Mouse (Mus musculus) MEL (cell line): ENCODE measurements around the gene Man2a1. TPM values are rescaled to one million over a fixed set of nuclear protein-coding genes. Genes with fewer than 3 reads are reported as not detected.

Experiments used
- DNase-seq: peaks from one replicate; pipeline ENCODE4 v3.0.0; 2011; ENCODE audit warnings: low read depth, low spot score
- H3K27ac ChIP-seq: 2 replicates; pipeline ENCODE4 v1.5.1; 2012; ENCODE audit warnings: low read depth, mild to moderate bottlenecking, control low read depth, low read length, moderate library complexity; ENCODE audit not compliant: control insufficient read depth
- H3K27me3 ChIP-seq, 2 experiments: fragments of 150-350 bp in 1 of 2; sonication (generic) in 1 of 2; 2 replicates each; pipeline ENCODE4 v1.6.1; 2012; ENCODE audit warnings: low read length in 2 of 2, mild to moderate bottlenecking in 2 of 2, improper control_type of control experiment in 1 of 2, moderate library complexity in 1 of 2; ENCODE audit not compliant: insufficient read depth in 2 of 2, control insufficient read depth in 1 of 2
- H3K36me3 ChIP-seq, 2 experiments: 2 replicates each; pipeline ENCODE4 v1.6.1; 2012 to 2014; ENCODE audit warnings: low read length in 2 of 2, improper control_type of control experiment in 1 of 2, inconsistent platforms in 1 of 2, mild to moderate bottlenecking in 1 of 2; ENCODE audit not compliant: insufficient read depth in 2 of 2, control insufficient read depth in 1 of 2
- H3K4me1 ChIP-seq, 2 experiments: fragments of 150-350 bp in 1 of 2; sonication (generic) in 1 of 2; 2 replicates each; pipeline ENCODE4 v1.6.1; 2012; ENCODE audit warnings: low read length in 2 of 2, improper control_type of control experiment in 1 of 2, mild to moderate bottlenecking in 1 of 2; ENCODE audit not compliant: insufficient read depth in 2 of 2, control insufficient read depth in 1 of 2
- H3K4me3 ChIP-seq, 2 experiments: fragments of 150-350 bp in 1 of 2; sonication (generic) in 1 of 2; 2 replicates each; pipeline ENCODE4 v1.5.1; 2012; ENCODE audit warnings: low read depth in 2 of 2, low read length in 2 of 2, mild to moderate bottlenecking in 2 of 2, moderate library complexity in 2 of 2, control low read depth in 1 of 2, improper control_type of control experiment in 1 of 2; ENCODE audit not compliant: control insufficient read depth in 1 of 2, insufficient read depth in 1 of 2
- H3K79me2 ChIP-seq: 2 replicates; pipeline ENCODE4 v1.6.1; 2012; ENCODE audit warnings: mild to moderate bottlenecking, low read length, moderate library complexity; ENCODE audit not compliant: control insufficient read depth, poor library complexity, insufficient read depth
- H3K9ac ChIP-seq: 2 replicates; pipeline ENCODE4 v1.6.1; 2012; ENCODE audit warnings: low read depth, mild to moderate bottlenecking, control low read depth, low read length, moderate library complexity; ENCODE audit not compliant: control insufficient read depth, poor library complexity, severe bottlenecking
- H3K9me3 ChIP-seq: fragments of 150-350 bp; sonication (generic); replicated peaks from 2 replicates; pipeline ENCODE4 v1.6.1; 2012; ENCODE audit warnings: mild to moderate bottlenecking, low read length, improper control_type of control experiment, moderate library complexity; ENCODE audit not compliant: insufficient read depth
- BHLHE40 ChIP-seq: IDR thresholded peaks from 2 replicates; pipeline ENCODE4 v1.6.1; 2012; ENCODE audit warnings: low read depth, mild to moderate bottlenecking, inconsistent platforms, low read length, improper control_type of control experiment, borderline replicate concordance
- CHD2 ChIP-seq: IDR thresholded peaks from 2 replicates; pipeline ENCODE4 v1.6.1; 2011; ENCODE audit warnings: low read length, improper control_type of control experiment
- E2F4 ChIP-seq: IDR thresholded peaks from 2 replicates; pipeline ENCODE4 v1.6.1; 2011; ENCODE audit warnings: low read depth, low read length, improper control_type of control experiment, borderline replicate concordance
- ELF1 ChIP-seq: IDR thresholded peaks from 2 replicates; pipeline ENCODE4 v1.6.1; 2014; ENCODE audit warnings: low read depth, mild to moderate bottlenecking, inconsistent platforms, low read length, improper control_type of control experiment, moderate library complexity
- EP300 ChIP-seq, 2 experiments: IDR thresholded peaks; 2 replicates each; pipeline ENCODE4 v1.6.1; 2011; ENCODE audit warnings: improper control_type of control experiment in 2 of 2, low read length in 2 of 2, low read depth in 1 of 2, mild to moderate bottlenecking in 1 of 2
- ETS1 ChIP-seq: IDR thresholded peaks from 2 replicates; pipeline ENCODE4 v1.6.1; 2012; ENCODE audit warnings: low read depth, mild to moderate bottlenecking, inconsistent platforms, low read length, improper control_type of control experiment, moderate library complexity
- GATA1 ChIP-seq: IDR thresholded peaks from 2 replicates; pipeline ENCODE4 v1.6.1; 2011; ENCODE audit warnings: low read depth, low read length, improper control_type of control experiment
- HCFC1 ChIP-seq: IDR thresholded peaks from 2 replicates; pipeline ENCODE4 v1.6.1; 2012; ENCODE audit warnings: low read depth, mild to moderate bottlenecking, inconsistent platforms, low read length, improper control_type of control experiment, moderate library complexity
- JUND ChIP-seq: IDR thresholded peaks from 2 replicates; pipeline ENCODE4 v1.6.1; 2011; ENCODE audit warnings: low read depth, mild to moderate bottlenecking, improper control_type of control experiment, low read length
- MEF2A ChIP-seq: IDR thresholded peaks from 2 replicates; pipeline ENCODE4 v1.6.1; 2014; ENCODE audit warnings: low read depth, mild to moderate bottlenecking, inconsistent platforms, low read length, improper control_type of control experiment; ENCODE audit not compliant: poor library complexity, insufficient replicate concordance, severe bottlenecking; ENCODE audit errors: extremely low read depth
- MXI1 ChIP-seq: IDR thresholded peaks from 2 replicates; pipeline ENCODE4 v1.6.1; 2011; ENCODE audit warnings: mild to moderate bottlenecking, low read depth, low read length, improper control_type of control experiment
- MYB ChIP-seq: IDR thresholded peaks from 2 replicates; pipeline ENCODE4 v1.6.1; 2011; ENCODE audit warnings: mild to moderate bottlenecking, low read depth, low read length, improper control_type of control experiment
- NRF1 ChIP-seq: IDR thresholded peaks from 2 replicates; pipeline ENCODE4 v1.6.1; 2014; ENCODE audit warnings: low read depth, mild to moderate bottlenecking, inconsistent platforms, low read length, improper control_type of control experiment, moderate library complexity; ENCODE audit not compliant: poor library complexity, insufficient read depth, severe bottlenecking
- POLR2A ChIP-seq, 2 experiments: IDR thresholded peaks; 2 replicates each; pipeline ENCODE4 v1.6.1; 2011 to 2012; ENCODE audit warnings: low read length in 2 of 2, mild to moderate bottlenecking in 2 of 2, control low read depth in 1 of 2, improper control_type of control experiment in 1 of 2, low read depth in 1 of 2, moderate library complexity in 1 of 2; ENCODE audit not compliant: control insufficient read depth in 1 of 2, insufficient read depth in 1 of 2, poor library complexity in 1 of 2
- POLR2AphosphoS5 ChIP-seq: IDR thresholded peaks from 2 replicates; pipeline ENCODE4 v1.6.1; 2012; ENCODE audit warnings: low read depth, borderline replicate concordance, mild to moderate bottlenecking, inconsistent platforms, low read length, moderate library complexity, mixed read lengths
- RAD21 ChIP-seq: IDR thresholded peaks from 2 replicates; pipeline ENCODE4 v1.6.1; 2011; ENCODE audit warnings: mild to moderate bottlenecking, low read depth, low read length, improper control_type of control experiment
- SIN3A ChIP-seq: IDR thresholded peaks from 2 replicates; pipeline ENCODE4 v1.6.1; 2012; ENCODE audit warnings: low read length, improper control_type of control experiment, inconsistent platforms
- SMC3 ChIP-seq: IDR thresholded peaks from 2 replicates; pipeline ENCODE4 v1.6.1; 2011; ENCODE audit warnings: low read depth, low read length, improper control_type of control experiment
- TBP ChIP-seq: IDR thresholded peaks from 2 replicates; pipeline ENCODE4 v1.8.0; 2011; ENCODE audit warnings: low read depth, low read length, improper control_type of control experiment
- TCF12 ChIP-seq: IDR thresholded peaks from 2 replicates; pipeline ENCODE4 v1.6.1; 2014; ENCODE audit warnings: low read depth, mild to moderate bottlenecking, inconsistent platforms, low read length, improper control_type of control experiment, moderate library complexity
- USF2 ChIP-seq, 2 experiments: IDR thresholded peaks; 2 replicates each; pipeline ENCODE4 v1.6.1; 2011 to 2012; ENCODE audit warnings: improper control_type of control experiment in 2 of 2, low read length in 2 of 2, borderline replicate concordance in 1 of 2, inconsistent platforms in 1 of 2, low read depth in 1 of 2, mild to moderate bottlenecking in 1 of 2; ENCODE audit not compliant: insufficient read depth in 1 of 2
- ZKSCAN1 ChIP-seq: IDR thresholded peaks from 2 replicates; pipeline ENCODE4 v1.6.1; 2012; ENCODE audit warnings: low read depth, mild to moderate bottlenecking, inconsistent platforms, low read length, improper control_type of control experiment, moderate library complexity
- ZMIZ1 ChIP-seq: IDR thresholded peaks from 2 replicates; pipeline ENCODE4 v1.6.1; 2012; ENCODE audit warnings: low read depth, mild to moderate bottlenecking, inconsistent platforms, low read length, improper control_type of control experiment, moderate library complexity
- ZNF384 ChIP-seq: IDR thresholded peaks from 2 replicates; pipeline ENCODE4 v1.6.1; 2012; ENCODE audit warnings: low read depth, mild to moderate bottlenecking, inconsistent platforms, low read length, improper control_type of control experiment
- polyA plus RNA-seq, 2 experiments: library from polyadenylated mRNA; stranded (reverse) in 1 of 2; unstranded in 1 of 2; fragments of >175 nt in 1 of 2; fragments of >200 nt in 1 of 2; gene quantifications; 2 replicates each; pipeline versions ENCODE4 v1.2.1 to v1.2.4; 2012; ENCODE audit warnings: low replicate concordance in 2 of 2, low read depth in 1 of 2; ENCODE audit not compliant: insufficient read length in 2 of 2, insufficient read depth in 1 of 2, missing spikeins in 1 of 2
- total RNA-seq: library from RNA; depleted of rRNA; stranded (reverse); fragments of 300-350 nt; gene quantifications from 2 replicates; pipeline ENCODE4 v1.2.3, GENCODE M21; 2012

Man2a1 gene
- total and polyA plus RNA-seq, 3 experiments: 8.7 to 27.5 (median 9.1) TPM

- no peaks in the 10 kb centered on the region for H3K27me3 ChIP-seq
- peak; percentile 47 for DNase-seq
- no peak overlapping the region for H3K27ac ChIP-seq
- H3K9me3 ChIP-seq: no peaks in the 10 kb centered on the region
- no peaks in the 10 kb centered on the region for H3K36me3 ChIP-seq
- H3K4me1 ChIP-seq: no peaks in the 10 kb centered on the region
- H3K4me3 ChIP-seq: no peak overlapping the region
- H3K79me2 ChIP-seq: no peaks in the 10 kb centered on the region
- no peak overlapping the region for H3K9ac ChIP-seq
- TF ChIP-seq SIN3A (no peak), MXI1 (0 out of 2 replicates have a peak, but pooled peaks have one; percentile 1)
Measured at GRCm38 (mm10) chr17:64558994-64559540, 41.5 kb upstream of the Man2a1 start.

GRCm38 (mm10) chr17:64566435-64566834, 34.1 kb upstream of the Man2a1 start:
- no peak overlapping the region for H3K9ac ChIP-seq
- H3K36me3 ChIP-seq: peaks cover 0 to 18% of the 10 kb centered on the region in 2 experiments; a peak in 2 of 4 replicates
- H3K4me1 ChIP-seq: peaks cover 2 to 20% of the 10 kb centered on the region in 2 experiments; a peak in 3 of 4 replicates
- peak overlapping the region in 1 of 2 experiments; percentile 14; a peak in 1 of 4 replicates for H3K4me3 ChIP-seq
- TF ChIP-seq MYB: peak; percentile 57
- TF ChIP-seq E2F4: no peak
- TF ChIP-seq POLR2AphosphoS5: no peak
- TF ChIP-seq GATA1: peak; percentile 11; the same call in 1 of the 2 replicates
- TF ChIP-seq EP300 (IDR thresholded peaks at IDR 0.05; ENCODE audit: low read depth in 1 of 2, low read length in 2 of 2): peak in 1 of 2 experiments; percentile 64; a peak in 2 of 4 replicates
- peak; percentile 53; the same call in 1 of the 2 replicates for TF ChIP-seq TCF12
- TF ChIP-seq POLR2A (IDR thresholded peaks at IDR 0.05; ENCODE audit: control insufficient read depth in 1 of 2, insufficient read depth in 1 of 2, low read depth in 1 of 2, low read length in 2 of 2, poor library complexity in 1 of 2): no peak
- TF ChIP-seq TBP: no peak
- TF ChIP-seq ELF1: no peak
- TF ChIP-seq ETS1: peak; percentile 47
- TF ChIP-seq MEF2A: no peak
- no peak for TF ChIP-seq CHD2
- peak; percentile 59 for TF ChIP-seq SIN3A
- H3K27me3 ChIP-seq: no peaks in the 10 kb centered on the region
- H3K9me3 ChIP-seq: no peaks in the 10 kb centered on the region
- no peaks in the 10 kb centered on the region for H3K79me2 ChIP-seq
- H3K27ac ChIP-seq: peak overlapping the region; percentile 67
- peak; percentile 70 for DNase-seq

- DNase-seq: peak; percentile 85
- TF ChIP-seq E2F4 (no peak), BHLHE40 (peak; percentile 25; the same call in 1 of the 2 replicates), CHD2 (no peak), TBP (peak; percentile 43; the same call in 1 of the 2 replicates), USF2 (IDR thresholded peaks at IDR 0.05; ENCODE audit: borderline replicate concordance in 1 of 2, insufficient read depth in 1 of 2, low read depth in 1 of 2, low read length in 2 of 2) (no peak), ZKSCAN1 (no peak), NRF1 (no peak), RAD21 (no peak), ZMIZ1 (no peak), HCFC1 (no peak), GATA1 (peak; percentile 91), SMC3 (no peak), JUND (no peak), ZNF384 (peak; percentile 45; the same call in 1 of the 2 replicates)
Measured at GRCm38 (mm10) chr17:64567546-64567945, 33.0 kb upstream of the Man2a1 start.

More at GRCm38 (mm10) chr17:64567546-64567945, 33.0 kb upstream of the Man2a1 start:
- H3K79me2 ChIP-seq: no peaks in the 10 kb centered on the region
- no peaks in the 10 kb centered on the region for H3K27me3 ChIP-seq
- H3K36me3 ChIP-seq: peaks cover 0 to 18% of the 10 kb centered on the region in 2 experiments; a peak in 2 of 4 replicates
- no peak overlapping the region for H3K9ac ChIP-seq
- H3K4me3 ChIP-seq: no peak overlapping the region
- peaks cover 2 to 20% of the 10 kb centered on the region in 2 experiments; a peak in 3 of 4 replicates for H3K4me1 ChIP-seq
- H3K9me3 ChIP-seq: no peaks in the 10 kb centered on the region
- H3K27ac ChIP-seq: peak overlapping the region; percentile 67; the same call in 1 of the 2 replicates
